Mouse (Mus musculus) small intestine, adult 2 months (tissue): ENCODE measurements around the gene Fam120a.

Source experiments
- CTCF ChIP-seq: fragments of 200-500 bp; IDR thresholded peaks from 2 replicates; pipeline ENCODE4 v1.5.1; 2012; ENCODE audit warnings: low read depth, mild to moderate bottlenecking, control low read depth, inconsistent platforms, low read length, moderate library complexity, mixed read lengths; ENCODE audit not compliant: insufficient replicate concordance, insufficient read length; ENCODE audit errors: extremely low read depth
- POLR2A ChIP-seq: fragments of 200-500 bp; IDR thresholded peaks from 2 replicates; pipeline ENCODE4 v1.6.1; 2012; ENCODE audit warnings: low read depth, mild to moderate bottlenecking, control low read depth, inconsistent platforms, low read length, moderate library complexity

GRCm38 (mm10) chr13:48962519-48962918, 5.3 kb downstream of the Fam120a start:
- TF ChIP-seq CTCF (no peak), POLR2A (no peak)
